Mouse (Mus musculus): ENCODE measurements around the gene Spag6. TPM values are rescaled to one million over a fixed set of nuclear protein-coding genes. Genes with fewer than 3 reads are reported as not detected.

The Spag6 gene
- 0.09 and 0.18 TPM in 2 replicates for polyA plus RNA-seq (2014; fragmentation: Nextera tagmentation; extraction: Ambion mirVana)

GRCm38 (mm10) chr2:18693871-18694610, at the start of gene Spag6:
Gene Spag6 (plus strand): TSS chr2:18694032.
- Histone ChIP-seq H3K27ac (ENCODE audit: low read depth, low read length) (no peak within 1 kb of the TSS), H3K27me3 (replicated peaks; ENCODE audit: control insufficient read depth, insufficient read depth, low read length) (peaks cover 58% of the 10 kb centered on the region), H3K9me3 (replicated peaks; ENCODE audit: control insufficient read depth, low read length) (no peaks in the 10 kb centered on the region), H3K4me3 (ENCODE audit: low read depth, low read length) (peak within 1 kb of the TSS; percentile 51), H3K9ac (ENCODE audit: low read length) (peak within 1 kb of the TSS; percentile 75), H3K4me2 (ENCODE audit: low read length) (peak within 1 kb of the TSS; percentile 96), H3K4me1 (ENCODE audit: control insufficient read depth, insufficient read depth, low read length) (peaks cover 8% of the 10 kb centered on the region), H3K36me3 (ENCODE audit: control insufficient read depth, insufficient read depth, low read length) (no peaks in the 10 kb centered on the region)
- under 1% methylated on average over 45 of the region's 61 CpGs for WGBS
- peak; percentile 64 for ATAC-seq
- peak; percentile 71 for DNase-seq (ENCODE audit: low spot score)

GRCm38 (mm10) chr2:18648563-18648962, 45.3 kb upstream of the Spag6 start:
- Histone ChIP-seq H3K9me3 (replicated peaks; ENCODE audit: control insufficient read depth, low read length) (no peaks in the 10 kb centered on the region), H3K27me3 (replicated peaks; ENCODE audit: control insufficient read depth, insufficient read depth, low read length) (no peaks in the 10 kb centered on the region), H3K36me3 (ENCODE audit: control insufficient read depth, insufficient read depth, low read length) (no peaks in the 10 kb centered on the region), H3K4me2 (ENCODE audit: low read length) (no peak overlapping the region), H3K4me1 (ENCODE audit: control insufficient read depth, insufficient read depth, low read length) (no peaks in the 10 kb centered on the region), H3K27ac (ENCODE audit: low read depth, low read length) (no peak overlapping the region), H3K4me3 (ENCODE audit: low read depth, low read length) (no peak overlapping the region), H3K9ac (ENCODE audit: low read length) (no peak overlapping the region)
- no peak for DNase-seq (ENCODE audit: low spot score)
- no peak for ATAC-seq
- 75% methylated on average over 4 of the region's 4 CpGs for WGBS

- H3K4me2 ChIP-seq (ENCODE audit: low read length) = no peak overlapping the region
- no peak for DNase-seq (ENCODE audit: low spot score)
- 81% methylated on average over 5 of the region's 5 CpGs for WGBS
- no peak overlapping the region for H3K4me3 ChIP-seq (ENCODE audit: low read depth, low read length)
- no peak overlapping the region for H3K9ac ChIP-seq (ENCODE audit: low read length)
- H3K27ac ChIP-seq (ENCODE audit: low read depth, low read length) = no peak overlapping the region
- H3K36me3 ChIP-seq (ENCODE audit: control insufficient read depth, insufficient read depth, low read length) = no peaks in the 10 kb centered on the region
- no peaks in the 10 kb centered on the region for H3K9me3 ChIP-seq (replicated peaks; ENCODE audit: control insufficient read depth, low read length)
- no peaks in the 10 kb centered on the region for H3K4me1 ChIP-seq (ENCODE audit: control insufficient read depth, insufficient read depth, low read length)
- ATAC-seq = no peak
- no peaks in the 10 kb centered on the region for H3K27me3 ChIP-seq (replicated peaks; ENCODE audit: control insufficient read depth, insufficient read depth, low read length)
Observed at GRCm38 (mm10) chr2:18654821-18655220, 39.0 kb upstream of the Spag6 start.

GRCm38 (mm10) chr2:18664003-18664402, 29.8 kb upstream of the Spag6 start:
- WGBS = 89% methylated on average over 3 of the region's 3 CpGs
- Histone ChIP-seq H3K4me1 (ENCODE audit: control insufficient read depth, insufficient read depth, low read length) (no peaks in the 10 kb centered on the region), H3K27ac (ENCODE audit: low read depth, low read length) (no peak overlapping the region)

GRCm38 (mm10) chr2:18671041-18671440, 22.8 kb upstream of the Spag6 start:
- no peak for ATAC-seq
- no peaks in the 10 kb centered on the region; the same call in 1 of the 2 replicates for H3K36me3 ChIP-seq (ENCODE audit: control insufficient read depth, insufficient read depth, low read length)
- 2% methylated on average over 6 of the region's 6 CpGs for WGBS
- peak overlapping the region; percentile 26 for H3K4me2 ChIP-seq (ENCODE audit: low read length)
- H3K4me3 ChIP-seq (ENCODE audit: low read depth, low read length) = no peak overlapping the region
- no peak overlapping the region for H3K27ac ChIP-seq (ENCODE audit: low read depth, low read length)
- no peak overlapping the region for H3K9ac ChIP-seq (ENCODE audit: low read length)
- peaks cover 6% of the 10 kb centered on the region for H3K27me3 ChIP-seq (replicated peaks; ENCODE audit: control insufficient read depth, insufficient read depth, low read length)
- H3K9me3 ChIP-seq (replicated peaks; ENCODE audit: control insufficient read depth, low read length) = no peaks in the 10 kb centered on the region
- DNase-seq (ENCODE audit: low spot score) = peak; percentile 60
- H3K4me1 ChIP-seq (ENCODE audit: control insufficient read depth, insufficient read depth, low read length) = peaks cover 8% of the 10 kb centered on the region; the same call in 1 of the 2 replicates

More at GRCm38 (mm10) chr2:18664003-18664402, 29.8 kb upstream of the Spag6 start:
- DNase-seq (ENCODE audit: low spot score) (no peak), ATAC-seq (no peak)
- no peaks in the 10 kb centered on the region for H3K9me3 ChIP-seq (replicated peaks; ENCODE audit: control insufficient read depth, low read length)
- H3K9ac ChIP-seq (ENCODE audit: low read length) = no peak overlapping the region
- H3K4me2 ChIP-seq (ENCODE audit: low read length) = no peak overlapping the region
- H3K36me3 ChIP-seq (ENCODE audit: control insufficient read depth, insufficient read depth, low read length) = no peaks in the 10 kb centered on the region
- no peaks in the 10 kb centered on the region for H3K27me3 ChIP-seq (replicated peaks; ENCODE audit: control insufficient read depth, insufficient read depth, low read length)
- H3K4me3 ChIP-seq (ENCODE audit: low read depth, low read length) = no peak overlapping the region

GRCm38 (mm10) chr2:18672133-18672765, 21.6 kb upstream of the Spag6 start, which contains the start of gene Commd3:
Gene Commd3 (plus strand): TSS chr2:18672384.
- ATAC-seq (peak; percentile 83), DNase-seq (ENCODE audit: low spot score) (peak; percentile 94)
- Histone ChIP-seq H3K36me3 (ENCODE audit: control insufficient read depth, insufficient read depth, low read length) (no peaks in the 10 kb centered on the region; the same call in 1 of the 2 replicates), H3K9me3 (replicated peaks; ENCODE audit: control insufficient read depth, low read length) (no peaks in the 10 kb centered on the region), H3K4me2 (ENCODE audit: low read length) (peak within 1 kb of the TSS; percentile 89), H3K27me3 (replicated peaks; ENCODE audit: control insufficient read depth, insufficient read depth, low read length) (peaks cover 6% of the 10 kb centered on the region), H3K4me3 (ENCODE audit: low read depth, low read length) (peak within 1 kb of the TSS; percentile 84), H3K27ac (ENCODE audit: low read depth, low read length) (peak within 1 kb of the TSS; percentile 99), H3K4me1 (ENCODE audit: control insufficient read depth, insufficient read depth, low read length) (peaks cover 8% of the 10 kb centered on the region; the same call in 1 of the 2 replicates), H3K9ac (ENCODE audit: low read length) (peak within 1 kb of the TSS; percentile 99)
- WGBS = under 1% methylated on average over 84 of the region's 91 CpGs

- H3K4me2 ChIP-seq (ENCODE audit: low read length) = peak overlapping the region; percentile 89
- H3K36me3 ChIP-seq (ENCODE audit: control insufficient read depth, insufficient read depth, low read length) = no peaks in the 10 kb centered on the region; the same call in 1 of the 2 replicates
- no peaks in the 10 kb centered on the region for H3K9me3 ChIP-seq (replicated peaks; ENCODE audit: control insufficient read depth, low read length)
- 2% methylated on average over 11 of the region's 11 CpGs for WGBS
- peak overlapping the region; percentile 84 for H3K4me3 ChIP-seq (ENCODE audit: low read depth, low read length)
- H3K27me3 ChIP-seq (replicated peaks; ENCODE audit: control insufficient read depth, insufficient read depth, low read length) = peaks cover 6% of the 10 kb centered on the region
- peaks cover 8% of the 10 kb centered on the region; the same call in 1 of the 2 replicates for H3K4me1 ChIP-seq (ENCODE audit: control insufficient read depth, insufficient read depth, low read length)
- peak overlapping the region; percentile 99 for H3K27ac ChIP-seq (ENCODE audit: low read depth, low read length)
- H3K9ac ChIP-seq (ENCODE audit: low read length) = peak overlapping the region; percentile 99
- peak; percentile 56 for DNase-seq (ENCODE audit: low spot score)
- ATAC-seq = no peak
Observed at GRCm38 (mm10) chr2:18672766-18673164, 21.1 kb upstream of the Spag6 start.

GRCm38 (mm10) chr2:18673766-18674165, 20.1 kb upstream of the Spag6 start:
- DNase-seq (ENCODE audit: low spot score) (no peak), ATAC-seq (no peak)
- H3K27ac ChIP-seq (ENCODE audit: low read depth, low read length) = no peak overlapping the region
- H3K4me1 ChIP-seq (ENCODE audit: control insufficient read depth, insufficient read depth, low read length) = peaks cover 8% of the 10 kb centered on the region; the same call in 1 of the 2 replicates
- no peak overlapping the region for H3K4me3 ChIP-seq (ENCODE audit: low read depth, low read length)
- H3K9ac ChIP-seq (ENCODE audit: low read length) = no peak overlapping the region
- no peaks in the 10 kb centered on the region; the same call in 1 of the 2 replicates for H3K36me3 ChIP-seq (ENCODE audit: control insufficient read depth, insufficient read depth, low read length)
- H3K9me3 ChIP-seq (replicated peaks; ENCODE audit: control insufficient read depth, low read length) = no peaks in the 10 kb centered on the region
- 0 out of 2 replicates have a peak overlapping the region, but pooled peaks have one; percentile 1 for H3K4me2 ChIP-seq (ENCODE audit: low read length)
- H3K27me3 ChIP-seq (replicated peaks; ENCODE audit: control insufficient read depth, insufficient read depth, low read length) = peaks cover 6% of the 10 kb centered on the region
- 64% methylated on average over 4 of the region's 4 CpGs for WGBS
